Mouse (Mus musculus) retina, embryonic 14.5 days (tissue): ENCODE results near the gene Ncoa7.
A peak's percentile ranks its signal among the peaks of the same experiment; 100 is the strongest.

ENCODE experiments used
- DNase-seq: peaks from one replicate; pipeline ENCODE4 v3.0.0-alpha.2; 2015; ENCODE audit warnings: low spot score

The Ncoa7 gene

GRCm38 (mm10) chr10:30802681-30803586 is at the start of gene Ncoa7:
Ncoa7 (minus strand) TSS chr10:30803326.
- DNase-seq, result peak; percentile 81

GRCm38 (mm10) chr10:30845101-30845825 is 42.1 kb upstream of the Ncoa7 start:
- peak; percentile 41 for DNase-seq

GRCm38 (mm10) chr10:30844191-30845010 is 41.3 kb upstream of the Ncoa7 start:
- peak; percentile 54 for DNase-seq

- DNase-seq, result peak; percentile 55
These were observed 40.5 kb upstream of the Ncoa7 start for GRCm38 (mm10) chr10:30843438-30844190.

GRCm38 (mm10) chr10:30842643-30843437 is 39.7 kb upstream of the Ncoa7 start, which contains the start of gene Hey2:
Hey2 (minus strand) TSS chr10:30842801.
- peak; percentile 99 for DNase-seq

- DNase-seq, result no peak
These were observed 39.1 kb upstream of the Ncoa7 start for GRCm38 (mm10) chr10:30842228-30842627.

- DNase-seq, result no peak
These were observed 37.7 kb upstream of the Ncoa7 start for GRCm38 (mm10) chr10:30840824-30841223.

- peak; percentile 57 for DNase-seq
These were observed 35.1 kb upstream of the Ncoa7 start for GRCm38 (mm10) chr10:30838188-30838587.

- peak; percentile 84 for DNase-seq
These were observed 21.9 kb upstream of the Ncoa7 start for GRCm38 (mm10) chr10:30825049-30825448.

- DNase-seq, result peak; percentile 95
These were observed 7.8 kb upstream of the Ncoa7 start for GRCm38 (mm10) chr10:30810967-30811293.

- DNase-seq, result peak; percentile 19
These were observed 7.3 kb upstream of the Ncoa7 start for GRCm38 (mm10) chr10:30810247-30810966.

- no peak for DNase-seq
These were observed 594 bp upstream of the Ncoa7 start for GRCm38 (mm10) chr10:30803587-30804253.

- peak; percentile 57 for DNase-seq
These were observed 1.1 kb downstream of the Ncoa7 start for GRCm38 (mm10) chr10:30802033-30802432.

- DNase-seq, result no peak
These were observed 3.2 kb downstream of the Ncoa7 start for GRCm38 (mm10) chr10:30799713-30800450.

GRCm38 (mm10) chr10:30796469-30797261 is 6.5 kb downstream of the Ncoa7 start:
- DNase-seq, result no peak

- DNase-seq, result no peak
These were observed 12.1 kb downstream of the Ncoa7 start for GRCm38 (mm10) chr10:30791016-30791415.

GRCm38 (mm10) chr10:30789521-30789920 is 13.6 kb downstream of the Ncoa7 start:
- DNase-seq, result no peak

GRCm38 (mm10) chr10:30788340-30788721 is 14.8 kb downstream of the Ncoa7 start:
- DNase-seq, result no peak
